Mouse (Mus musculus) cerebellum, adult 2 months (tissue): ENCODE data around the gene Akap9. TPM values are rescaled to one million over a fixed set of nuclear protein-coding genes. Genes with fewer than 3 reads are reported as not detected.
A peak's percentile ranks its signal among the peaks of the same experiment; 100 is the strongest.

ENCODE experiments used
- DNase-seq, 2 experiments: peaks; one replicate each; pipeline ENCODE4 v3.0.0; 2021
- H3K27ac ChIP-seq: fragments of 200-500 bp; 2 replicates; pipeline ENCODE4 v1.5.1; 2012; ENCODE audit warnings: low read length, control low read depth, inconsistent platforms; ENCODE audit not compliant: insufficient read depth
- H3K27me3 ChIP-seq: fragments of 200-500 bp; 2 replicates; pipeline ENCODE4 v1.6.1; 2012; ENCODE audit warnings: inconsistent platforms, mild to moderate bottlenecking, low read length, moderate library complexity; ENCODE audit not compliant: control insufficient read depth, insufficient read depth
- H3K4me1 ChIP-seq: fragments of 200-500 bp; 2 replicates; pipeline ENCODE4 v1.6.1; 2011; ENCODE audit warnings: low read length; ENCODE audit not compliant: control insufficient read depth, insufficient read depth
- H3K4me3 ChIP-seq: fragments of 200-500 bp; replicated peaks from 2 replicates; pipeline ENCODE3; 2011; ENCODE audit warnings: mild to moderate bottlenecking, low read depth, low read length, control low read depth; ENCODE audit not compliant: insufficient read depth
- CTCF ChIP-seq: fragments of 200-500 bp; IDR thresholded peaks from 2 replicates; pipeline ENCODE4 v1.5.1; 2011; ENCODE audit warnings: low read depth, mild to moderate bottlenecking, control low read depth, low read length, moderate library complexity, borderline replicate concordance; ENCODE audit not compliant: insufficient read depth
- POLR2A ChIP-seq: fragments of 200-500 bp; IDR thresholded peaks from 2 replicates; pipeline ENCODE4 v1.6.1; 2011; ENCODE audit warnings: low read length, control low read depth, borderline replicate concordance; ENCODE audit not compliant: insufficient read depth
- WGBS: fragments of 180-500 bp; shearing (Covaris S2); methylation state at CpG from one replicate; pipeline ENCODE4 v1.1.7; 2018; 5-methylcytosine and 5-hydroxymethylcytosine counted together
- polyA plus RNA-seq: library from polyadenylated mRNA; depleted of rRNA; stranded (reverse); fragments of >200 nt; gene quantifications from 2 replicates; pipeline ENCODE4 v1.2.3, GENCODE M21; 2012

Gene Akap9
- polyA plus RNA-seq, 1 experiment: 28.9 TPM

- WGBS: 87% methylated on average over 5 of the region's 5 CpGs
- no peak for DNase-seq
- Histone ChIP-seq H3K27me3 (no peaks in the 10 kb centered on the region; the same call in 1 of the 2 replicates), H3K27ac (no peak overlapping the region), H3K4me1 (no peaks in the 10 kb centered on the region), H3K4me3 (no peak overlapping the region)
- TF ChIP-seq POLR2A (no peak), CTCF (no peak)
Observed at GRCm38 (mm10) chr5:3973764-3974163, 45.9 kb downstream of the Akap9 start.

- Histone ChIP-seq H3K27ac (no peak overlapping the region), H3K4me3 (no peak overlapping the region), H3K4me1 (no peaks in the 10 kb centered on the region), H3K27me3 (no peaks in the 10 kb centered on the region; the same call in 1 of the 2 replicates)
- DNase-seq: no peak
- 75% methylated on average over 6 of the region's 6 CpGs for WGBS
- TF ChIP-seq POLR2A: no peak
- TF ChIP-seq CTCF: no peak
Observed at GRCm38 (mm10) chr5:3974896-3975295, 47.0 kb downstream of the Akap9 start.

DNA sequence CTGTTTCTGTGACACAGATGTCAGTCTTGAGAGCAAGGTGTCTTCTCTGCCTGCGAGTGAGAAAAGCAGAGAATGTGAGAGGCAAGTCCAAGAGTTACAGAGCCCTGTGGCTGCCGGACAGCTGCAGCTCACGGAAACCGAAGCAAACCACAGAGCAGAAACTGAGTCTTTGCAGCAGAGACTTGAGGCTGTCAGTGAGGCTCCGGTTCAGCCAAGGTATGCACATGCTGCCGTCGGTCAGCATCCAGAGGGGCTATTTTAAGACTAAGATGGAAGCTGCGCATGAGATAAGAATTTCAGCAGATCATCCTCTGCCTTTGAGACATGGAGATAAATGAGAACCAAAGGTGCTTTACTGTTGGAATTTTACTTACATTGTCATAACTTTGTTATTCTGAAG, 48.3 kb downstream of the Akap9 start:
- H3K4me3 ChIP-seq: no peak overlapping the region
- H3K4me1 ChIP-seq: no peaks in the 10 kb centered on the region
- no peak for DNase-seq
- TF ChIP-seq POLR2A (no peak), CTCF (no peak)
- WGBS: 95% methylated on average over 8 of the region's 8 CpGs
- H3K27me3 ChIP-seq: no peaks in the 10 kb centered on the region; the same call in 1 of the 2 replicates
- H3K27ac ChIP-seq: no peak overlapping the region

GRCm38 (mm10) chr5:3977904-3978303, 50.0 kb downstream of the Akap9 start:
- 97% methylated on average over 4 of the region's 4 CpGs for WGBS
- no peak for TF ChIP-seq CTCF
- TF ChIP-seq POLR2A: no peak
- H3K4me3 ChIP-seq: no peak overlapping the region
- H3K27ac ChIP-seq: no peak overlapping the region
- H3K4me1 ChIP-seq: no peaks in the 10 kb centered on the region
- no peaks in the 10 kb centered on the region; the same call in 1 of the 2 replicates for H3K27me3 ChIP-seq
- no peak for DNase-seq

- TF ChIP-seq CTCF (no peak), POLR2A (no peak)
- WGBS: 87% methylated on average over 1 of the region's 1 CpGs
- Histone ChIP-seq H3K4me3 (no peak overlapping the region), H3K27ac (no peak overlapping the region), H3K4me1 (no peaks in the 10 kb centered on the region), H3K27me3 (no peaks in the 10 kb centered on the region)
- no peak for DNase-seq
Observed at GRCm38 (mm10) chr5:3989608-3990007, 61.8 kb downstream of the Akap9 start.

DNA sequence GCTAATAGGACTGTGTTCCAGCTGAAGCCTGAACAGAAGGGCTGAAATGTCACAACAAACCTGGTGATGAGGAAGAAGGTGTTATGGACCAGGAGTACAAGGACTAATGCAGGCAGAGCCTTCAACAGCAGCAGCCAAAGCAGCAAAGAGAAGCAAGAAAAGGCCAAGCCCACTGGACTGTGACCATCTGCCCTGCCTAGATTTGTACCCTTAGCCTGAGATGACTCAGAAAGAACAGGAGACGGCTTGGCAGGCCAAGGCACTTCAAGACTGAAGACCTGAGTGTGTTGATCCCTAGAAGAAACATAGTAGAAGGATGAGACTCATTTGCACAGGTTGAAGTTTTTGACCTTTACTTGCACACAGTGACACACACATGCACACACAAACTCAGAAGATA, 62.6 kb downstream of the Akap9 start:
- TF ChIP-seq CTCF: no peak
- no peak for TF ChIP-seq POLR2A
- 75% methylated on average over 1 of the region's 1 CpGs for WGBS
- Histone ChIP-seq H3K4me1 (no peaks in the 10 kb centered on the region), H3K27ac (no peak overlapping the region), H3K4me3 (no peak overlapping the region), H3K27me3 (no peaks in the 10 kb centered on the region)
- DNase-seq: no peak

GRCm38 (mm10) chr5:4004531-4005469, 76.9 kb downstream of the Akap9 start:
- Histone ChIP-seq H3K4me3 (no peak overlapping the region), H3K27me3 (no peaks in the 10 kb centered on the region), H3K4me1 (peaks cover 9% of the 10 kb centered on the region; the same call in 1 of the 2 replicates), H3K27ac (no peak overlapping the region)
- TF ChIP-seq POLR2A (no peak), CTCF (no peak)
- 88% methylated on average over 16 of the region's 16 CpGs for WGBS
- DNase-seq: no peak

- H3K4me3 ChIP-seq: no peak overlapping the region
- 27% methylated on average over 3 of the region's 3 CpGs for WGBS
- no peak overlapping the region for H3K27ac ChIP-seq
- H3K4me1 ChIP-seq: peaks cover 9% of the 10 kb centered on the region; the same call in 1 of the 2 replicates
- TF ChIP-seq POLR2A: no peak
- no peak for TF ChIP-seq CTCF
- H3K27me3 ChIP-seq: no peaks in the 10 kb centered on the region
- DNase-seq: peak in 1 of 2 experiments; percentile 65
Observed at GRCm38 (mm10) chr5:4006606-4007005, 78.8 kb downstream of the Akap9 start.
